Mouse (Mus musculus) ovary, postnatal 14 days (tissue): ENCODE results near the gene Ccl6.

Source experiments
- DNase-seq: peaks from one replicate; pipeline ENCODE4 v3.0.0; 2022; ENCODE audit warnings: low spot score

Ccl6 gene

DNA sequence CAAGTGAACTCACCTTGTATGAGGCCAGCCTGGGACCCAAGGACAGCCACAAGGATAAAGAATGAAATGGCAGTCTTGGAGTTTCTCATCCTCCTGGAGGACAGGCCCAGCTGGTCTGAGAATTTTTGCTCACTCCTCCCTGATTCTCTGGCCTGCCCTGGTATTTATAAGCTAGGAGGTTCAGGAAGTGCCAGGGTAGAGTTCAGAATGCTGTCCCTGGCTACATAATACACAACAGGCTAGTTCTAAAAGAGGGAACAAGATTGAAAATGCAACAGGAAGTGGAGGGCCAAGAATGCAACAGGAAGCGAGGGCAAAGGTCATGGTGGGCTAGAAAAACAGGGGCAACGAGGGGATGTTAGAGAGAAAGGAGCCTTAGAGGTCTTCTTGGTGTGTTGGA lies at the start of gene Ccl6:
TSS of gene Ccl6 (minus strand) at position 235 of the 400 bp plus-strand sequence.
- DNase-seq: no peak

DNA sequence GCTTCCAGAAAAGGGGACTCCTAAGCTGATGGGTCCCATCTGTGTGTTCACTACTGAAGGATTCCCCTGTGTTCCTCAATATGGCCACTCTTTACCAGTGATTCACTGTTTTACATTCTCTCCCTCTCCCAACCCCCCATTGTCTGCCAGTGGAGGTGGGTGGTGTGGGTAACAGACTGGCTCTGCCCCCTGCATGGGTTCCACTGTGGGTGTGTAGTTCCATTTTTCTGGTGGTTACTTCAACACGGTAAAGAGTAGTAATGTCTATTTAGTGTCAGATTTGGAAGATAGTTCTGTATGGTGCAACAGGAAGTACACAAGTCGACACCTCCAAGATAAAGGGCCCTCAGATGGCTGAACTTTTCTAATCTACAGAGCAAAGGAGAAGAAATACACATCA lies 48.3 kb upstream of the Ccl6 start:
- no peak for DNase-seq

DNA sequence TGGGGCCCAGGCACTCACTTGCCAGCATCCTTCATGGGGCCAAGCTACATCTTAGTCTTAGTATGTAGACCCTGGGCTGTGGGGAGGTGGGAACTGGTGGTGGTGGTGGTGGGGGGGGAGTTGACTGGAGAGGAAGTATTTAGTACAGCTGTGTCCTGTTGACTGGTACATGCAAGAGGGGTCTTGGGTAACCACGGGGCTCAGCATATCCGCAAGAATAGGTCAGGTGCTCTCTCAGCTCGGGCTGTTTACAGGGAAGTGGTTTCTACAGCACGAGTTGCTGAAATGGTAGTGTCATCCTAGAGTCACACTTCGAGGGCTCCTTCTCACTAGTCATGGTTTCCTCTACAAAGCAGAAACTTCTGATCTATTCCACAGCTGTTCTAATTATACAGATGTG lies 47.3 kb upstream of the Ccl6 start:
- no peak for DNase-seq

DNA sequence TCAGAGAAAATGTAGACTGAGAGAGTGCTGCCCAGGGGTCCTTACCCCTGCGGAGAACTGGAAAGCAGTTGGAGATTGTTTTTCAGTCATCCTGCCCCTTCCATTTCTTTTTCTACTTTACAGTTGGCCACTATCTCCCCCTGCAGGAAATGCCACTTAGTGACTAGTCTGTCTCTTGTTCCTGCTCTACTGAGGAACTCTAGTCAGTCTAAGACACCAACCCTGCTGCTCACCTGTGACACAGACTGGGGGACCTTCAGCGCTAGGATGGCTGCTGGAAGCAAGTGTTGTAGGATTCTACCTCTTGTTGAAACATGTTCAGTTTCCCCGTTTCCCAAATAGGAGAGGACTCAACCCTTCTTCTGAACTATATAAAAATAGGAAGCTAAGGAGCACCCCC lies 46.6 kb upstream of the Ccl6 start:
- DNase-seq: no peak

DNA sequence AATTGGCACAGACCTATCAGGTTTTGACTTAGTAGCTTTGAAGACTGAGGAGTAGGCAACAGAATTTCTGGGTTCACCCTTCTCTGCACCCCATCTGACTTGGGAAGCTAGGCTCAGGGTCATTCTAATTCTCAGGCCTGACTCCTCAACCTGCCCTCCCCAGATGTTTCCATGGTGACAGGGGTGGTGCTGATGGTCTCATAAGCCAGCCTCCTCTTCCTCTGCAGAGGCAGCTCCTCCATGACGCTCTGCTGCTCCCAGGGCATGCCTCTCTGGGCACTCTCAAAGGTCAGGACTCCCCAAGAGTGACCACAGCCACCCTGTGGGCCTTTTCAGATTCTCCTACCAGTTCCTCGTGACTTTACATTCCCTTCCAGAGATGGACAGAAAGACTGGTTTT lies 46.0 kb upstream of the Ccl6 start:
- no peak for DNase-seq

DNA sequence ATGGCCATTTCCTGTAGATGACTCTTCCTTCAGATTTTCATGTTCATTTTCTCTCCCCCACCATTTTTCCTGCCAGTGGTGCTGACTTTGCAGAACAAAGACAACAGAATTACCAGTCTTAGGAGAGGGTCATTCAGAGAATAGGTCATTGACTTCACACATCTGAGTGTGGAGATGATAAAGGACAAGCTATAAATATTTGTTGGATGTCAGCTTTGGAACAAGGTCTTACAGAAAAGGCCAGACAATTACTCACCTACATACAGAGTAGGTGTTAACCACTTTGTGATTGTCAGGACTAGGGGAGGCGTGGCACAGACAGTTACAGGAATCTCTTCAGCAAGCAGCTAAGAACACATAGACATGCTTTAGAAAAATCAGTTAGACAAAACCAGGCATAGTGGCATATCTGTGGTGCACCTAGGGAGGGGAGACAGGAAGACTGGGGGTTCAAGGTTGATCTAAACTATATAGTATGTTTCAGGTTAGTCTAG lies 43.9 kb upstream of the Ccl6 start:
- no peak for DNase-seq

DNA sequence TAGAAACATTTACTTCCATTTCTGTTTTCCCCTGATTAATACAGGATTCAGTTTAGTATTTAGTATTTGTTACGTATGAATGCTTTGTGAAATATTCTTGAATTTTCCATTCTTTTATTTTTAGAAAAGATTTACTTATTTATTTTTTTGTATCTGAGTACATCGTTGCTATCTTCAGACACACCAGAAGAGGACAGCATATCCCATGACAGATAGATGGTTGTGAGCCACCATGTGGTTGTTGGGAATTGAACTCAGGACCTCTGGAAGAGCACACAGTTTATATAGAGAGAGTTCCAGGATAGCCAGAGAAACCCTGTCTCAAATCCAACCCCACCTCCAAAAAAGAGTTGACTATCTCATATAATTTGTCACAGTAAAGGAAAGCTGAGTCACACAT lies 42.0 kb upstream of the Ccl6 start:
- no peak for DNase-seq

DNA sequence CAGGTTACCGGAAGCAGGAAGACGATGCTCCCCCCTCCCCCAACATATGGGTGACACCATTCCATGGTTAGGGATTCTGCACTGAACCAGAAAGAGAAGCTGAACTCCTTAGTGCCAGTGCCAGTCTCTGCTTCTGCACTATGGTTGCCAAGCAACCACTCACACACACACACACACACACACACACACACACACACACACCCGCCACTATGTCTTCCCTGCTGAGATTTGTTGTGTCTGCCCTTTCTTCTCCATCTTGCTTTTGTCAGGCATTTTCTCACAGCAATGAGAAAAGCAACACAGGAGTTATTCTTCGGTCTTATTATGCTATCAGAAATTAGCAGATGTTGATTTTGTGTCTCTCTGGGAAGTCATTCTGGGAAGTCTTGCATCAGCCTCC lies 41.5 kb upstream of the Ccl6 start:
- no peak for DNase-seq

DNA sequence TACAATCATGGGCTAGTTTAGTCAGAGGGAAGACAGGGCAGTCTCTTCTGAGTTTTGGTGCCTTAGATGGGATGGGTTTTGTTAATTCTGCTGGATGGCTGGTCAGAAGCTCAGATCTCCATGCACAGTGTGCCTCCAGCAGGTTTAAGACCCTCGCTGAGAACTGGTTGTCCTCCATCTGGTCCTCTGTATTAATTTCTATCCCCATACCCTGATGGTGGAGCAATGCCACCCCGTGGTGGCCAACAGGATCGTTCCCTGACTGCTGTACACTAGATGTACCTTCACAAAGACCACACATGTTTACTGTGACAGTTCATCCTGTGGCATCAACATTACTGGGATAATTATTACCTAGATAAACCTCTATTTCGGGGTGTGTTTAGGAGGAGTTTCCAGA lies 39.9 kb upstream of the Ccl6 start:
- DNase-seq: no peak

DNA sequence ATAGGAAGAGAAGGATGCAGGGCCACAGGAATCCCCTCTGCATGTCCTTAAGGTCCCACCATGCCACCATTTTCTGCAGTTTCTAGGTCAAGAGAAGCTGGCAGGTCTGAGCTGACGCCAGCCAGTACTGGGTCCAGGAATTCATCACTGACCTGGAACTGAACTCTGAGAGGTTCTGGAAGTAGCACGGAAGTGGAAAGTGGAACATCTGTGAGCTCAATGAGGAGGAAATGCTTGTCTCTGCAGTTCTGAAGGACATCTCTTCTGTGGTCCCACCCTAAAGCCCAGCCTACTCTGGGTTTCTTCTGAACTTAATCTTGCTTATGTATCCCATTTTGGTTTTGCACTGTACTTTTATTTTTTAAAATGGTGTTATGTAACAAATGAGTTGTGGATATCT lies 38.2 kb upstream of the Ccl6 start:
- DNase-seq: no peak

DNA sequence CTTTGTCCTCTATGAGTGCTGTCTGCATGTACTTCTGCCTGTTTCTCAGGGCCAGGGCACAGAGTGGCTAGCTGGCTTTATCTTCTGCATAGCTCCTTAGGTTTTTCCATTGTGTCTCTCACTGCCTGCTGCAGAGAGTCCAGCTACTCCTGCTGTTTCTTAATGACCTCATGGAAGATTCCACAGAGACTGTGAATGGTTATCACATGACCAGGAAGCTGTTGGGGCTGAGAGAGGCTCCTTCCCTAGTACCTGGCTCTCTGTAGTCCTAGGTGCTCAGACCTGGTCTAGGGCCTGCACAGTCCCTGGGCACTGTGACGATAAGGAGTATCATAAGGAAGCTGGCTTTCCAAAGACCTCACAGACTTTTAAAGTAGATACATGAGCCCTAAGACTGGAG lies 37.7 kb upstream of the Ccl6 start:
- DNase-seq: no peak

DNA sequence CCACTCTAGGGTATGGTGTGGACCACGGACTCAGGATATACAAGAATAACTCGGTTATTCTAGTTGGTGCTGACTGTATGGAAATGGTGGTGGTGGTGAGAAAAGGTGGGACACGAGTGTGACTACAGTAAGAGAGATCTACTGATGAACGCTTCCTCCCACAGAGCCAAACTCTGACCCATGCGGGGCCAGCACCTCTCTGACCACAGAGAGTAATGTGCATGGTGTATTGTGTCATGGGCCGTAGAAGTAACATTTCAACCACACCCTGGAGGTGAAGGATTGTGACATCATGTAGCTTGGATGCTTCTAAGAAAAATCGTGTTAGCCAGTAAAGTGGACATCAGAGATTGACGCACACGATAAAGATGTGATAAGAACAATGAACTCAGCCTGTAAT lies 35.9 kb upstream of the Ccl6 start:
- no peak for DNase-seq

DNA sequence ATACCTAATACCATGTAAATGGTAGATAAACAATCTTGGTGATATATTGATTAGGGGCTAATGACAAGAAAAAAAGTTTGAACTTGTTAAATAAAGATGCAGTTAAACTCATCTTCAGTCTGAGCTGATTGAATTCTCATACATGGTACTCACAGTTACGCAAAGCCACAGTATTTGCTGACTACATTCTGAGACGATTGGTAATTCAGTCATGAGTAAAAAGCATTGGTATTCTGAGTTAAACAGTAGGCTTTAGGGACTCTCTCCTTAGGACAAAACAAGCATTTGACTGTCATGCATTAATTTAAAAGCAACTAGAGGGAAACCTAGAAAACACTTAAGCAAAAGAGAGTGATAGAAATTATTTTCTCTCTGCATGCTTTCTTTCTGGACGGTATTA lies 30.7 kb upstream of the Ccl6 start:
- DNase-seq: no peak

DNA sequence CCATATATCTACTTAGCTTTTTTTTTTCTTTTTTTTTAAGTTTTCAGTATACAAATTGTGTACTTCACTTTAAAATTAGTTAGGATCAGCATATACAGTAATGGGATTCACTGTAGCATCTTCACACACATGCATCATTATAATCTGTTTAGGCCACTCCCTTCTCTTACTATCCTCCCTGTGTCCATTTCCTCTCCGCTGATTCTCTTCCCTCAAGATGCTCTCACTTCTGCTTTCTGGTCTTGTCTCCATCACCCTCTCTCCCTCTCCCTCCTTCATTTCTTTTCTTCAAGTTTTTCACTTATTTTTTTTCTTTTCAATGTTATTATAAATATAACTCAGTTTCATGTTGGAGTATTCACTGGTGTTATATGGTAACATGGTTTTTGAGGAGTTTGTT lies 26.1 kb upstream of the Ccl6 start:
- no peak for DNase-seq

DNA sequence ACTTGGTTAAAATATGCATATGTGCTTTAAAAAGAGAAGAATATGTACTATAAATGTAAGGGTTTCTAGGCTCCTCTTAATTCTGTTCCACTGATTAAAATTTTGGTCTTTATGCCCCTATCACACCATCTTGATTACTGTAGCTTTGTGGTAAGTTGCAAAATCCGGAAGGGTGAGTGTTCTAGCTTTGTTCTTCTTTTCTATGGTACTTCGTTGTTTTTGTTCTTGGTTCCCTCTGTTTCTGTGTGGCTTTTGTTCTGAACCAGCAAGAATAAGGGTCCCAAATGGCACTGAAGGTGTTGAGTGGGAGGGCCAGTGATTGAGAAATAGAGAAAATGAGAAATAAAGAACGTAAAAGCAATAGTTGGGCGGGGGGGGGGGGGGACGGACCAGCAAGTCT lies 25.4 kb upstream of the Ccl6 start:
- no peak for DNase-seq

DNA sequence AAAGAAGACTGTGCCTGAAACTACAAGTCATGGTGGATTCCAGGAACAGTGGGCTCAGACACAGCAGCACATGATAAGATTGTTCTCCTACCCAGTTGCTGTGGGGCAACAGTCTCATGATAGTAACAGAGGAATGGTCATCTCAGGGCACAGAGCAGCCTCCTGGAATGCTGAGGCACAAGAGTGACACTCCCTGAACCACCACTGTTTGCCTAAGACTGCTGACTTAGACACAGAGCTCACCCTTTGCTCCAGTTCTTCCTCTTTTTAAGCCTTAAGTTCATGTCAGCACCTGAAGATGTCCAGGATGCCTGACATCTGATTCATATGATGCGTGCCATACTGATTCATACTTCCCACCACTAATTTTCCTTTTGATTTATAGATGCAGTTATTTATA lies 23.7 kb upstream of the Ccl6 start:
- no peak for DNase-seq

DNA sequence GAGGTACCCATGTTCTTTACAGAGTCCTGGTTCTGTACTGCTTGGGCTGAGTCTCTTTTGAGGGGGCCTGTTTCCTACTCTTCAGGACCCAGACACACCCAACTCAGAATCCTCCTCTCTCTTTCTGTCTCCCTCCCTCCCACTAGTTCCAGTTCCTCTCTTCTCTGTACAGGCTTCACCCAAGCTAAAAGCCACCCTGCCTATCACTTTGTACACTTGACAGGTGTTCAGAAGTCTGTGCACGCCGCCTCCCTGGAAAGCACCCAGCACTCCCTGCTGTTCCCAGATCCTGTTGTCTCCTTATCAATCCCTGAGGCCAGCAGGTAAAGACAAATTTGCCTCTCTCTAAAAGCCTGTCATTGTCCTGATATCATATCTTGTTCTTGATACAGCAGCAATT lies 18.0 kb upstream of the Ccl6 start:
- no peak for DNase-seq

DNA sequence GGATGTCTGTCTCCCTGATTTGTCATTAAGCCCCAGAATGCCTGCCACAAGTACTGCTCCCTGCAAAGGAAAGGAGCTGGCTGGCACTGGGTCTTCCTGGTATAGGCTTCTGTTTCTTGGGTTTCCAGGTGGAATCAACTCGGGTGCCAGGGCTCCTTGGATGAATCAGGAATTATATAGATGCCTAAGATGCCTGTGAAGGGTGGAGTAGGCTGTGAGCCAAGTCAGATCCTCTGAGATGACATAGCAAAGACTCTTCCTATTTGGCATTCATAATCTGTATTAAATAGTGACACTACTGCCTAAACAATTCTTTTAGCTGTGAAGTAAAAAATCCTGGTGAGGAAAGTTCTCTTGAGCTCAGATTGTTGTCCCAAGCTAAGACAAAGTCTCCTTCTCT lies 13.5 kb upstream of the Ccl6 start:
- DNase-seq: no peak

DNA sequence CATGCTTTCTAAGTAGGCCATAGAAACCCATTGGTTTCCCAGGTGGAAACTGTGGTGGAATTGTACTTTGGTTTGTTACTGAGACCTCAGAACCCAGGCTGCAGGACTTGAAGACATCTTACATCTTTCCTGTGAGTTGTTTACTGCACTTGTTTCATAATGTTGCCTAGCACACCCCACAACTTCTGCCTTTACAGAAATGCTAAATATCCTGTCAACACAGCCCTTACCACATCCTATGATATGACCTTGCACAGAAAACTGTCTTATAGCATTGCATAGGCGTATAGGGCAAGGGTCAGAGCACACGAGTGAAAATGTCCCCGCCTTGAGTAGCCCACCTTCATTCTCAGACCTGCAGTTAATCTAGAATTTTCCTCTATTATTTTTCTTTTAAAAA lies 12.6 kb upstream of the Ccl6 start:
- DNase-seq: no peak

DNA sequence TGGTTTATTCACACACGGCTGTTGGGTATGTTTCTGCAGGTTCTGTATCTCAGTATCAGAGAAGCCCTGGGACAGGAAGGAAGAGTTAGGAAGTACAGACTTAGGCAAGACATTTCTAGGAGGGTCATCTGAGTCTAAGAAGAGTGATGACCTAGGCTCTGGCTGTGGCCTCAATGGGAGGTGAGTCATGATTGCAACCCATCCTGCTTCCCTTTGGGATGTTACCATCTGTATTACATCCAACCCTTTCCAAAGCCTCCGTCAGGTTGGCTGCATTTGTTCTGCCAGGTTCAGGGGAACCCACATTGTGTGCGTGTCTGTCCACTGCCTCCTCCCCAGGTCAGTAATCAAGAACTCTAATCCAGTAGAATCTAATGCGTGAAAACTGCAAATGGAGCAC lies 11.8 kb upstream of the Ccl6 start:
- DNase-seq: no peak

DNA sequence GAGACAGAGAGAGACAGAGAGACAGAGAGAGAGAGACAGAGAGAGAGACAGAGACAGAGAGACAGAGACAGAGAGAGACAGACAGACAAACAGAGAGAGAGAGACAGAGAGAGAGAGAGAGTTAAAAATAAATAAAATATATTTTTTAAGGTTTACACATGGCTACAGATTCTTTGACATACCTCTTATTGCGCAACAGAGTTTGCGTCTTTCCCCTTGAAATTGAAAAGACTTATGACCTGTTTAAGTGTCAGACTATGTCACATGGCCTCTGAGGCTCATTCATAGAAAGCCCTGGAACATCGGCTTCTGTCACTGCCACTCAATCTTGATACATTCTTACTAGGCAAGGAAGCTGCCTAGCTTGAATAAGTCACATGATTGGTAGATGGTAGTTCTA lies 10.5 kb upstream of the Ccl6 start:
- no peak for DNase-seq

DNA sequence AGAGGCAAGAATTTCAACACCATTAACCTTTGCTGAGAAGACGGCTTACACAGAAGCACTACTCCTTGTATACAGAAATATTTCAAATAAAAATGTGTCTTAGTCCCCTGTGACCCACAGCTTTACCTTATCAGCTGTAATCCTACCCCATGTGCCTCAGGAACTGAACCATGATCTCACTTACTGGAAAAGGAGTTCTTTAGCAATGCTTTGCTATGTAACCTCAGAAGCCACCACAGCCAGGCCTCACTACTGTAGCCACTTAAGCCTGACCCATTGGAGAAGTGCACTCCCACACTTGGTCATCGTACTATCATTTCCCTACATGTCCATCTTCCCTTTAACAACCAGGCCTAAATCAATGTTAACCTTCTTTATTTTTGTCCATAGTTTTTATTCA lies 7.7 kb upstream of the Ccl6 start:
- no peak for DNase-seq

DNA sequence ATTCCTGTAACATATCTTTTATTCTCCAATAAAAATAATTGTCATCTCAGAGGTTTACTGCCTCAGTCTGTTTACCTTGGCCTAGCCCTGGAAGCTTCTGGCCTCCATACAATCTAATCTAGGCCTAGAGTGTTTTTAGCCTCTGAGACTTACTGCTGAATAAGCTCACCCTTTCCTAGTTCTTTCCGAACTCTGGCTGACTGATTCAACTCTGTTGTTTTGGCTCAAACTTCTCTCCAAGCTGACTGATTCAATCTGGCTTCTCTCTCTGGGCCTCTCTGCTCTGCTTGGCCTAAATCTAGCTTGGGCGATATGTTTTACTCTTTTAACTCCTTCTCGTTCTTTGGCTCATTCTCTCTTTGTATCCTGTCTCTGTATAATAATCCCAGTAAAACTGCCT lies 6.1 kb upstream of the Ccl6 start:
- DNase-seq: no peak

DNA sequence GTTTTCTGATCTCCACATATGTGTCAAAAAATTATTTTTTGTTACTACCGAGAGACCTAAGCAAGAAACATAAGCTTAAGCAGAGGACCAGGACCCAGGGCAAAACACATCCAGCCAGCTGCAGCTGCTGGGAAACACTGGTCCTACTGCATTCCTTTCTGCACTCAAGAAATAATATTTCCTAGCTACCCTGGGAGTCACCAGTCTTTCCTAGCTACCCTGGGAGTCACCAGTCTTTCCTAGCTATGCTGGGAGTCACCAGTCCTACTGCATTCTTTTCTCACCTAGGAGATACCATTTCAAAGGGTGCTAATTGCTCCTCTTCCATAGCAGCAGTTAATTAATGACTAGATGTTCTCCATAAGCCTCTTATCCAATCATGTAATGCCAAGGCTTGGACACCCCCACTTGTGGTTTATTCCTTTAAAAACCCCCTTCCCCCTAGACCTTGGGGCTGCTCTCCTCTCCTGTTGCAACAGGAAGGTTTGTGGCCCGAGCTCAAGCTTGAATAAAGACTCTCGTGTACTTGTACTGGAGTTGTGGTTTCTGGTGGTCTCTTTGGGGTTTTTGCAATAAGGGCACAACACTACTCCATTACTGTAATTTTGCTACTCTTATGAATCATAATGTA lies 5.4 kb upstream of the Ccl6 start:
- no peak for DNase-seq

DNA sequence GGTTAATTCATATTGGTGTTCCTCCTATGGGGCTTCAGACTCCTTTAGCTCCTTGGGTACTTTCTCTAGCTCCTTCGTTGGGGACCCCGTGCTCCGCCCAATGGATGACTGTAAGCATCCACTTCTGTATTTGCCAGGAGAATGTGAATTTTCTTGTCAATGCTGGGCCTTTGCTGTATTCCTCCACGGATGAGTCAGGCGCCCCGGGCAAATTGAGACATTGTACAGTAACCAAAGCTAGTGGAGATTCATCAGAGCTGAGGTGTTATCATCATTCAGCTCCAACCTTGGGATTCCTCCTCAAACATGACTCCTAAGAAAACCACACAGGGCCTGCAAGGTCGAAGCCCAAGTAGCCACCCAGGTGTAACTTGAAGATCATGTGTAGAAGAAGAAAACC lies 4.9 kb upstream of the Ccl6 start:
- no peak for DNase-seq
